Mouse (Mus musculus) left cerebral cortex, adult 11 months (tissue): ENCODE data around the gene Tmem108.

Experiments used
- DNase-seq: peaks from one replicate; pipeline ENCODE4 v3.0.0; 2022; ENCODE audit warnings: low spot score

Tmem108 gene

GRCm38 (mm10) chr9:103628861-103629469 lies 132.7 kb downstream of the Tmem108 start:
- DNase-seq: no peak

- DNase-seq: no peak
These were observed 134.2 kb downstream of the Tmem108 start for GRCm38 (mm10) chr9:103627404-103627900.

GRCm38 (mm10) chr9:103626156-103626555 lies 135.5 kb downstream of the Tmem108 start:
- DNase-seq: no peak

GRCm38 (mm10) chr9:103624649-103625048 lies 137.0 kb downstream of the Tmem108 start:
- DNase-seq: peak; percentile 53

GRCm38 (mm10) chr9:103623560-103624316 lies 137.9 kb downstream of the Tmem108 start:
- DNase-seq: peak; percentile 32

GRCm38 (mm10) chr9:103622988-103623387 lies 138.6 kb downstream of the Tmem108 start:
- no peak for DNase-seq

GRCm38 (mm10) chr9:103621870-103622269 lies 139.8 kb downstream of the Tmem108 start:
- DNase-seq: no peak

GRCm38 (mm10) chr9:103620517-103621212 lies 141.0 kb downstream of the Tmem108 start:
- no peak for DNase-seq

GRCm38 (mm10) chr9:103614260-103614659 lies 147.4 kb downstream of the Tmem108 start:
- DNase-seq: no peak

GRCm38 (mm10) chr9:103608161-103609058 lies 153.2 kb downstream of the Tmem108 start:
- DNase-seq: no peak

GRCm38 (mm10) chr9:103606056-103606455 lies 155.6 kb downstream of the Tmem108 start:
- DNase-seq: no peak

- DNase-seq: no peak
These were observed 157.8 kb downstream of the Tmem108 start for GRCm38 (mm10) chr9:103603792-103604191.

- DNase-seq: no peak
These were observed 159.8 kb downstream of the Tmem108 start for GRCm38 (mm10) chr9:103601878-103602277.

GRCm38 (mm10) chr9:103600834-103601233 lies 160.8 kb downstream of the Tmem108 start:
- no peak for DNase-seq

GRCm38 (mm10) chr9:103599908-103600307 lies 161.7 kb downstream of the Tmem108 start:
- DNase-seq: no peak

- DNase-seq: peak; percentile 47
These were observed 163.8 kb downstream of the Tmem108 start for GRCm38 (mm10) chr9:103597861-103598260.

- peak; percentile 62 for DNase-seq
These were observed 166.3 kb downstream of the Tmem108 start for GRCm38 (mm10) chr9:103595190-103595837.

- DNase-seq: no peak
These were observed 167.0 kb downstream of the Tmem108 start for GRCm38 (mm10) chr9:103594423-103595189.

GRCm38 (mm10) chr9:103593079-103593478 lies 168.6 kb downstream of the Tmem108 start:
- DNase-seq: no peak

GRCm38 (mm10) chr9:103591962-103592361 lies 169.7 kb downstream of the Tmem108 start:
- no peak for DNase-seq
